Mouse (Mus musculus): ENCODE results near the gene Pde10a.
A peak's percentile ranks its signal among the peaks of the same experiment; 100 is the strongest.

Gene Pde10a

DNA sequence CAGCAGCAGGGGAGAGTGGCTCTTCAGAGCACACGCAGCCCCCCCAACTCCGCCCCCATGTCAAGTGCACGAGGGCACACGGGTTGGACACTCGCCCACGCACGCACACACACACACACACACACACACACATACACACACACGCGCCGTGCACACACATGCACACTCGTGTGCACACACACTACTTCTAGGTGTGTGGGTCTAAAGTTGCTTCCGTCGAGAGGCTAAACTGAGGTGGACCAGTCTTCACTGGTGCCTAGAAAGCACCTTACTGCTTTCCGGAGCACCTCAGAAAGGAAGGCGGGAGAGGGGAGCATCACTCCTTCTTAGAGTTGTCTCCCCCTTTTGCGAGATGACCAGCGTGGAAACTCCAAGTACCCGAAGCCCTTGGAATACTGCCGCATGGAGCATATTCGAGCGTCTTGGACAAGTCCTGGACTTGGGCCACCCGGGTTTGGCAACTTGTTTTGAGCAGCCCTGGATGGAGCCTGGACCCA is at the start of gene Pde10a:
Gene Pde10a (plus strand): TSS at position 148 of the 497 bp plus-strand sequence.
- DNase-seq (ENCODE audit: low read depth) = no peak

DNA sequence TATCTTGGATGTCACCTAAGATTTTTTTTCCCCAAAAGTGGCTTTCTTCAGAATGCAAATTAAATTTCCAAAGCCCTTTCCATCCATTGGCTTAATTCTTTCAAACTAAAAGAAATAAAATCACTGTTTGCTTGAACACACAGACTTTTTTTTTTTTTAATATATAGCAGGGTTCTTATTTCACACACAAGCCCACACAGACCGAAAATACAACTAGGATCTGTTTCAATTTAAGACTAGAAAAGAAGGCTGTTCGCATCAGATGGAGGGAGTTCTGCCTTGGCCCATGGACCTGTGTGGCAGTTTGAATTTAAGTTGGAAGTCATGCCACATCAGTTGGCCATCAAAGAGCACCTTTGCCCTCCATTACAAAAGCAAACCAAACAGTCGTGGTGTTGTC is 46.6 kb upstream of the Pde10a start:
- no peak for DNase-seq (ENCODE audit: low read depth)

DNA sequence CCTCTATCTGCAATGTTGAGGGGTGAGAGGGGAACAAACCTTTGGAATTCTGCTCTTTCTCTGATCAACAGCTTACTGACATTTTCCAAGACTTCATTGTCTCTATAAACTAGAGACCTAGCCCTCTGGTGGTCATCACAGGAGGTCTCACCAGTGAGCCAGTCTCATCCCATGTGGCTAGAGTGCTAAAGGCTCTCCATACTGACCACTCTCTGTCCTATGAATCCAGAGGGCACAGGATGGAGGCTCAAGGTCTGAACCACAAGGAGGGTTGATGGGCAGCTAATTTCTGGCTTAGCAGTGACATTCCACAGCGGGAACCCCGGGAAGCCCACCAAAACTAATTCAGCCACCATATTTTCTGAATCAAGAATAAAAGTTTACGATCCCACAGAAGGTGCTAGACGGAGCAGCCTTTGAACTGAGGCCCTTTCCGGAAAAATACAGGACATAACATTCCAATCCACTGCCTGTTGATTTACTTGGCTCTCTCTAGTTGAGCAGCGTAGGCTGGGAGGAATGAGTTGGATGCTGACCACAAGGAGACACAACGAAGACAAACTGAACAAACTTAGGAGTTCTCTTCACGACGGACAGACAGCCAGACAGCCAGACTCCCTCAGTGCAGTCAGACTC is 45.6 kb upstream of the Pde10a start:
- no peak for DNase-seq (ENCODE audit: low read depth)

DNA sequence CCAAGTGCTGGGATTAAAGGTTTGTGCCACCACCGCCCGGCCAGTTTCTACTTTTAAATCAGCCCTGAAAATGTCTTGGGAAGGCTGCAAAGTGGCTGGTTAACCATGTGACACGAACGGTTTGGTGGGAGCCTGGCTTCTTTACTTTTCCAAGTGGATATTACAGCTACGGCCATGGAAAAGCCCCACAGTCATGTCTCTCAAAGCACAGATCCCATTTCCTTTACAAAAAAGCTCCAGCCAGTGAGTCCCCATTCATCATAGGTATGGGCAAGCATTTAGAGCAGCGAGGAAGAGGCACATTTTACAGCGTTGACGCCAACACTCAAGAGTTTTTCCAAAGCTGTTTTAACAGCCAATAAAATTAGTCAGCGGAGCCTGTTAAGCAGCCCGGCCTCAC is 43.4 kb upstream of the Pde10a start:
- no peak for DNase-seq (ENCODE audit: low read depth)

DNA sequence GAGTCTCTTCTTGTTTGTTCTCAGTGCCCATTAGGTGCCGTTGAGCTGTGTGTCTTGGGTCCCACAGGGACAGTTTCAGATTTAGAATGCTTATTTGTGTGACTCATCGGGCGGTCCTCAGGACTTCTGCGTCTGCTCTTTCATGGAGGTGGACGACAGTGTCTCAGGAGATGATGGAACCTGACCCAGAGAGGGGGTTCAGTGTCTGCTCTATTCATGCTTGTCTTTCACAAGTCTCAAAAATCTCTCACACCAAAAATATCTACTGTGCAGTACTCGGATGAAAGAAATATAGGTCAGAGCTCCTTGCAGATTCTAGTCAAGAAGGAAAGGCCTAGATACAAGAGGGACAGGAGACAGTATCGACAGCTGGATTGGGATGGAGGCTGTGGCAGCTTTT is 42.3 kb upstream of the Pde10a start:
- no peak for DNase-seq (ENCODE audit: low read depth)

DNA sequence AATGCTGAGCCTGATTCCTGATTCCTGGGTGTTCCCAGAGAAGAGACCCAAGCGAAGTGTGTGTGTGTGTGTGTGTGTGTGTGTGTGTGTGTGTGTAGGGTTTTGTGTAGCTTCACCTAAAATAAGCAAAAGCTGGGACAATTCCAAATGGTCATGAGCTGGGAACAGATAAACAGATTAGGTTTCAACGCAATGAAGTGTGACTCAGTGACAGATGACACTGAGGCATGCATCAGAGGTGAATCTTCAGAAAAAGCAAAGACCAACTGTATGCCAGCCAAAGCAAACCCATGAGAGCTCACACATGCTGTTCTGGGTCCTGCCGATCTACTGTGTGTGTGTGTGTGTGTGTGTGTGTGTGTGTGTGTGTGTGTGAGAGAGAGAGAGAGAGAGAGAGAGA is 40.9 kb upstream of the Pde10a start:
- no peak for DNase-seq (ENCODE audit: low read depth)

DNA sequence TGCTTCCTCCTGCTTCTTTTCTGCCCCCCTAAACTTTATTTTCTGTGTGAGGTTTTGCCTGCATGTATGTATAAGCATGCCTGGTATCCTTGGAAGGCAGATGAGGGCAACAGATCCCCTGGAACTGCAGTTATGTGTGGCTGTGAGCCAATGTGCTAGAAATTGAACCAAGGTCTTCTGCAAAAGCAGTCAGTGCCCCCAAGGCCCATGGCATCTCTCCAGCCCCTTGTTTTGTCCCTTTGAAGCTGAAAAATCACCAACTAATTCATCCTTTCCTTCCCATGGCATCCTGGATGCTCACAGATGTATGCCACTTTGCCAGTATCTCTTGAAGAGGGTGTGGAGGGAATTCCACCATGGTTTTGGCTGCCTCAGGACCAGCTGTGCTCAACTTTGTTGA is 40.0 kb upstream of the Pde10a start:
- DNase-seq (ENCODE audit: low read depth) = no peak

DNA sequence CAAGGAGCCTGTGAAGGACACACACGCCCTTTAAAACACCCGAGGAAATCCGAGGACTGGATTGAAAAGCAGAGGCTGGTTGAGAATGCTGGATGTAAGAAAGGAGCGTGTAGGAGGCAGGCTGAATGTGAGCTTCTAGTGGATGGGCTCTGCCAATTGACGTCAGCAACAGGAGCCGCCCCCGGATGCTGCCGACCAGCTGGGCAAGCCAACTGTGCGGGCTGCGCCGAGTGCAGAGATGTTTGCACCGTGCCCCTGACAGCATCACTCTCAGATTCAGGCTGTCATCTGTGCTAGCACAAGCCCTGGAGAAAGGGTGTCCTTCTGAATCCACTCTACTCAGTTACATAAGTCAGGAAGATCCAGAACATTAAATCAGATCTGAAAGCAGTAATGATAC is 37.3 kb upstream of the Pde10a start:
- DNase-seq (ENCODE audit: low read depth) = no peak

DNA sequence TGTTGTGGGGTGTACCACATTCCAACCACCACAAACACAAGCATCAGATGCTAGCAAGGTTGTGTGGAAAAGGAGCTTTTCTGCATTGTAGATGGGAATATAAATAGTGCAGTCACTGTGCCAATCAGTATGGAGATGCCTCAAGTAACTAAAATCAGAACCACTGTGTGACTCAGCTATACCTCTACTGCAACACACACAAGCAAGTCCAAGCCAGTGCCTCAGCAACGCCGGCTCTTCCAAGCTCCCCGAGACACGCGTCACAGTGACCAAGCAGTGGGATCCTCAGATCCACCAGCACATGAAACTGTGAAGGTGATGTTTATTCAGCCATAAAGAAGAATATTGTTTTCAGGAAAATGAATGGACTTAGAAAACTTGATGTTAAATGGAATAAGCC is 34.2 kb upstream of the Pde10a start:
- no peak for DNase-seq (ENCODE audit: low read depth)

DNA sequence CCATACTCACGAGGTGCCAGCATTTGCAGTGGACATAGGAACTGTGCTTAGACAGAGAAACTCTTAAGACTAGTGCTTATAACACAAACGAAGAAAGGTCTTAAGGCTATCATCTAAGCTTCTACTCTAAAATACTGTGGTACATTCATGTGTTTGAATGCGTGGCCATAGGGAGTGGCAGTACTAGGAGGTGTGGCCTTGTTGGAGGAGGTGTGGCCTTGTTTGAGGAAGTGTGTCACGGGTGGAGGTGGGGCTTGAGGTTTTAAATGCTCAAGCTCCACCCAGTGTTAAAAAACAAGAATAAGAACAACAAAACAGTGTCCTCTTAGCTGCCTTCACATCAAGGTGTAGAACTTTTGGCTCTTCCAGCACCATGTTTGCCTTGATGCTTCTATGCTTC is 31.7 kb upstream of the Pde10a start:
- no peak for DNase-seq (ENCODE audit: low read depth)

DNA sequence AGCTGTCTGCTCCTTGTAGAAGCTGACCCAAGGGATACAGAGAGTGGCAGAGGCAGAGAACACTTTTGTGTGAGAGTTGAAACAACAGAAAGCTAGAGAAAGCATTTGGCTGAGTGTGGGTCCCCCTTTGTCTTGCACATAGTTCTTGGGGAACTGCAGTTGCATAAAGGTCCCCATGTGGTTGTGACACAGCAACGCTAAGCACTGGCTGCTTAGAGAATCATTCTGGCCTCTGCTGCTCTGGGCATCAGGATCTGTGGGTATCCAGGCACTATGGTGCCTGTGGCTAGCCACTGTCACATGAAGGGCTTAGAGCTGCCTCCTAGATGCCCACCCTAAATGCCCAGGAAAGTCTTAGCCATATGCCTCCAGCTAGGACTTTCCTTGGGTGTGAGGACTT is 27.0 kb upstream of the Pde10a start:
- no peak for DNase-seq (ENCODE audit: low read depth)

DNA sequence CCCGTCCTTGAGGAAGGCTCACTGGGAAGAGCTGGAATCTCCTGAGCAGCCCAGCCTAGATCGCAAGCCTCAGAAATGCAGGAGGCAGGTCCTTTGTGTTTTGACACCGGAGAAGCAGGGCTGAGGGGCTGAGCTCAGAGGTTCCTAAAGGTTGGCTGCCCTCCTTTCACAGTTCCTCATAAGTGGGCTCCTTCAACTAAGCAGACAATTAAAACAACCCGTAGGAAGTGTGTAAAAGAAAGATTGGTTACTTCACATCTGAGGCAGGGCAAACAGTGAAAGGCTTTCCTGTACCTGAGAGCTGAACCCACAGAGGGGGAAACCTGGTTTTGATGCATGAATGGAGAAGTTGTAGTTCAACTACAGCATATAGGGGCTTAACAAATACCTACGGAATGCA is 26.5 kb upstream of the Pde10a start:
- no peak for DNase-seq (ENCODE audit: low read depth)

DNA sequence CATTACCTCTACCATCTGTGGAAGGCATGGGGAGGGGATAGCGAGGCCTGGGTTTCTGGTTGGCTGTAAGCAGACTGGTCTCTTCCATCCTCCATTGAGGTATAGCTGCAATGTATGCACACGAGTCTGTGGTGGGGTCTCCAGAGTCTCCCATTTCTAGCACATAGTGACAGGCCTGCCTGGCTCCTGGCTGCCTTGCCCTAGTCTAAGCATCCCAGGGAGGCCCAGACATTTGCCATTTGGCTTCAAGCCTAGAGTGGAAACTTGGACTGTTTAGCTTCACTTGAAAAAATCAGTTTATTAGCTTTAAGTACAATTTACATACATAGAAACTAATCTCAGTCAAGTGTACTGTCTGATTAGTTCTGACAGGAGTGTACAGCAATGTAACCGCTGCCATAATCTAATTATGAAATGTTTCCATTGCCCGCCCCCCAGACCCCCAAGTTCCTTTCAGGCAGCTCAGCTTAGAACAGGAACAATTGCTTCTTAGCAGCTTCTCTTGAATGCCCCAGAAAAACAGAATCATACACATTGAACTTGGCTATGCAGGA is 25.5 kb upstream of the Pde10a start:
- DNase-seq (ENCODE audit: low read depth) = no peak

DNA sequence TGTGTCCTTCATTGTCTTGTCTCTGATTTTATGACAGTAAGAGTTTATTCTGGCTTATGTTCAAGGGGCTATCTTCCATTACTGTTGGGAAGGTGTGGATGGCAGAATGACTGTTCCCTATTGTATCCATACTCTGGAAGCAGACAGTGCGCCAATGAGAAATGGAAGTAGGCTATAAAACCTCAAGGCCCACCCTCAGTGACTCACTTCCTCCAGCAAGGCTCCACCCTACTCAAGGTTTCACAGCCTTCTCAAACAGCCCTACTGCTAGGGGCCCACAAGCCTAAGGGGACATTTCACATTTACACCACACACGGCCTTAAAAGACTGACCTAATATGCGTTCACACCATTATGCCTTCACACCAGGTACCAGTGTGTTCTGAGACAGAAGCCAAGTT is 20.8 kb upstream of the Pde10a start:
- DNase-seq (ENCODE audit: low read depth) = no peak

DNA sequence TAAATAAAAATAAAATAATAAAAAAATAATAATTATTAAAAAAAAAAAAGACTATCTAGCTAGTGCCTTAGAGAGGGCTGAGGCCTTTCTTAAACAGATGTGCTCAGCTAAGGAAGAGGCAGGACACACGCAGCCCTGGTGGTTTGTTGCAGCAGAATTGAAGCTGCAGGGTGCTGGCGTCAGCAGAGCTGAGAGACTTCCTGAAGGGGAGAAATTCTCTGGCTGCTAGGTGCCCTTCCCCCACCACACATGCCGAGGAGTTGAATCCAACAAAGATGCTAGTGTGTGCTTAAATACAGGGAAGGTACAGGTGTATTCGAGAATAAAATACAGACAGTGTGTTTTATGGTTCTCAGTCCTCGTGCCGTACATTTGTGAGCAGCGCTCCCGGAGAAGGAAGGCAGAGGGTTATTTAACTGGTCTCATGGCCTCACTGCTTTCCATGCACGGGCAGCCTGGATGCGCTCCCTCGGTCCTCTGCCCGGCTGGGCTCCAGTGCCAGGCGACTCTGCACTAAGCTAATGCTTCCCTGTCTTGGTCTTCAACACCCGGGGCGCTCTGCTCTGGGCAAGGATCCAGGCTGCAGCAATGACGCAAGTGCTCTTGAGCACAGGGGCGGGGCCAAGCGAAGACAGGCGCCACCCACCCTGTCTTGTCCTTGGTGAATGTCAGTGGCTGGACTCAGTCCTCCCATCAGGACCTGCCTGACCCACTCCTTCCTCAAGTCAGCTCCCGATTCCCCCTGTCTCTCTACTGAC is 19.3 kb upstream of the Pde10a start:
- peak; percentile 63 for DNase-seq (ENCODE audit: low read depth)

DNA sequence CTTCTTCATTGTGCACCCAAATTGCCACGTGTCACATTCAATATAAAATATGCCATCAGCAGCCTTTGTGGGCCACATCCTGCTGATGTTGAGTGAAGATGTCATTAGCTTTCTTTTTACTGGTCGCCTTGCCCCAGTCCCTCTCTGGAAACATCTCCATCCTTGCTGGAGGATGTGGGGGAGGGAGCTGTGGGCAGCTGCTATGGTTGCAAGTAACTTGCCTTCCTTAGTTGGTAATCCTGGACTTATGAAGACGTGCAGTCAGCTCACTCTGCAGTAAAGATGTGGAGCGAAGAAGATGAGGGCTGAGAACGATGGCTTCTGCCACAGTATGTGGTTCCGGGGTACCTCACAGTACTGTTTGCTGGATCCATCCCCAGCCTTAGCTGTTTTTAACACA is 18.4 kb upstream of the Pde10a start:
- no peak for DNase-seq (ENCODE audit: low read depth)

DNA sequence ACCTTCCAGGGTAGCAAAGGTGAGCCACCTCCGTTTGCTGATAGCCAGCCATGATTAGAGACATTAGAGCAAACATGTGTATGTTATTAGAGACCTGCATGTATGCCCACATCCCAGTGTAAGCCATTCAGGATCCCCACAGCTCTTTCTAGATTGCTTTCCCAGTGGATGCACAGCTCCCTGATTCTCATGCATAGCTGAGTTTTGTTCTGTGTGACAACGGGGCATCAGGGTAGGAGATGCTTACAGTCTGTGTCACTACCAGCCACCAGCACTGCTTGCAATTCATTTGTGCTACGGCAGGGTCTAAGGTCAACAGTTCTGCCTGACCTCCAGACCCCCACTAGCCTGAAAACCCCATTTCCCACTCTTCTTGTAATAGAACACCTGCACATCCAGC is 17.5 kb upstream of the Pde10a start:
- no peak for DNase-seq (ENCODE audit: low read depth)

DNA sequence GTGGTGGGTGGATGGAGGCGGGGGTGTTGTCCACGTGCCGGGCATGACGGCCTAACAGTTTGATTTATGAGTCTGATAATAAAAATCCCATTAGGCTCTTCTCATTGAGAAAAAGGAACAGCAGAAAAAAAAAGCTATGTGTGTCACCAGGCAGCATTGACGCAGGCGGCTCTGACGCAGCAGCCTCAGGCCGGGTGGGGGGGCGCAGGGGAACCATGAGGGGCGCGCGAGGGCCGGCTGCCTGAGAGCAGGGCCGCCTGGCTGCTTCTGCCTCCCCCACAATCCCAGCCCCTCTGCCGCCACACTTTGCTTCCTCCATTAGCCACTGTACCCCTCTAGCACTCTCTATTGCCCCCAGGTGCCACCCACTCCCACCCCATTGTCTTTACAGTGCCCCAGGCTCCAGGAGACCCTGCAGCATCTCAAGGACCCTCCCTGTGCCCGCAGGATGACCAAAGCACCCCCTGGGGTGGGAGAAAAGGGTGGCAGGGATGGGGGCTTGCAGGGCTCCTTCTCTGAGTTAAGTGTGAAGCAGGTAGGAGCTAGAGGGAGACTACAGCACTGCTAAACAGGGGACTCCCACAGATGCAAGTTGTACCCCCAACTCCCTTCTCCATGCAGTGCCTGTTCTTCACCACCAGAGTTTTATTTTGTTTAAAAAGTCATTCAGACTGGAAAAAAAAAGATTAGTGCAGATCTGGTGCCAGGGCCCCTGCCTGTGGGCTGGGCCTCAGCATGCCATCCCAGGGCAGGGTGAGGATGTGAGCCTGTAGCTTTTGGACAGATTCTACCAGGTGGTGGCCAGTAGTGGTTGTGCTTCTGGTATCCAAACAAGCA is 16.6 kb upstream of the Pde10a start:
- DNase-seq (ENCODE audit: low read depth) = peak; percentile 53

DNA sequence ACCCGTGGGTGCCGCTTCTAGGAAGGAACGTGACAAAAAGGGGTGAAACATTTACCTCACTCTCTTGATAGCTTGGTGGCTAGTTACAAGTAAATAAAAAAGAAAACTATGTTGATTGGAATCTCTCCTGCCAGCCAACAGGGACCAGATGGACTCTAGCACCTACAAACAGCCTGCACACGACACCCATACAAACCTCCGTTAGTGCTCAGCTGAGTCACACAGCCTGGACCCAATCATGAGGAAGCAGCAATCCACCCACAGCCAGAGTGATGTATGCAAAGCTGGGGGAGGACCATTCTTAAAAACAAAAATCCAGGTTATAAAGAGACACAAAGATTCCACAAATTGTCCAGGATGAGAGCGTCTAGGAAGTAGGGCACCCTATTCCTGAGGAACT is 9.2 kb upstream of the Pde10a start:
- DNase-seq (ENCODE audit: low read depth) = no peak

DNA sequence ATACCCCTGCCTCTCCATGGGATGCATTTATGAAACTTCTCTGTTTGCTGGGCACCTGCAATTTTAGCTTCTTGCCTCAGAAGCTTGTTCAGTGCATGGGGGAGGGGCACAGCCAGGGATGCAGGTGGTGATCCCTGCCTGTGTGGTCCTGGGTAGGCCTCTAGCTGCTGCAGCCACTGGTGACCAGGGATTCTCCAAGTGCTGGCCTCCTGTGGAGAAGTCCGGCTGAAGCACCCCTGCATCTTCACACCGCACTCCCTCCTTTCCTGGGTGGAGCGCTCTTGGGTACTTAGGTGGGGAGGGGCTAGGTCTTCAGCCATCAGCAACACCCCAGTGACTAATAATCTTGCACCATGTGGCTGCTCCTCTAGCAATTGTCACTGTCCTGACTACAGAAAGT is 1.2 kb upstream of the Pde10a start:
- no peak for DNase-seq (ENCODE audit: low read depth)

DNA sequence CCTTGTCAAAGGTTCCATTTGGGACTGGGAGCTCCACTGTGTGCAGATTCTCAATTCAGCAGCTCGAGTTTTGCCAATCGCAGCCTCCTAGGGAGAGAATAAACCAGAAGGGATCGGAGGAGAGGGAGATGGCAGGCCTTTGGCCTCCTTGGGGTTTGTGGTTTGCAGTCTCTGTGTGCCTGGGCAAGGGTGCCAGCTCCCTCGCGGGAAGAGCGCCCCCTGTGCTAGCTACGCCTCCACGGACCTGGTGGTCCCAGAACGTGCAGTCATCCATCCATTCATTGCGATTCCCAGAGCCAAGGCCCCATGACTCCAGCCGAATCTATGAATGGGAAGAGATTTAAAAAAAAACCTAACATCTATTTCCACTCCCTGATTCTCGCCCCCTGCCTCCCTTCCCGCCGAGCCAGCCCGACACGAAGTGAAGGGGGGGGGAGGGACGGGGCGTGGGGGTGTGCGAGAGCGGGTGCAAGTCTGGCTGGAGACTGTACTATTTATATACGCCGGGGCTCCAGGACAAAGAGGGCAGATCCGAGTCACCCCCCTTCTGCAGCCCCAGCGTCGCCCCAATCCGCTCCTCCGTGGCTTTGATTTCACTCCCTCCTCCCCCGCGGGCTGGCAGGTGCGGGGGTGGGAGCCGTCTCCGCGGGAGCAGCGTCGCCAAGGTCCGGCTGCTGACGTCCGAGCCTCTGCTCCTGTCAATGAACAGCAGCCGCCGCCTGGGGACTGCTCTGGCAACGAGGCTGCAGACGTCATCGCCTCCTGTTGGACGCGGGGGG is 596 bp upstream of the Pde10a start:
- no peak for DNase-seq (ENCODE audit: low read depth)

All from c-Kit-positive CD71-negative TER-119-negative erythroid progenitor cells, embryonic 14.5 days (primary cell).